22 mouse cellular contexts compared by ENCODE assay signal in genomic region chr3:41560489-41560888, GRCm38 (mm10). TPM values are rescaled to one million over a fixed set of nuclear protein-coding genes. Genes with fewer than 3 reads are reported as not detected.
DNase-seq lines count a peak whose midpoint lies in the region; ATAC-seq and TF ChIP-seq lines count a peak whose summit lies in the region.
"Had no signal": no experiment of that assay in that cellular context is flagged by ENCODE, and none has a peak within 500 bp of the region (broad histone marks: within the 10 kb centered on the region; RNA-seq: fewer than 3 reads in every experiment).

No protein-coding gene starts in this region.

- peak overlapping the region; percentile 36; the same call in 1 of the 2 replicates for H3K27ac ChIP-seq in ES-Bruce4 (ENCODE audit: insufficient read depth, low read length)
- H3K27ac ChIP-seq: embryonic facial prominence, embryonic 10.5 days; embryonic facial prominence, embryonic 12.5 days; forebrain, embryonic 13.5 days; forebrain, embryonic 15.5 days had no signal

- no peak for TF ChIP-seq POLR2A in ES-Bruce4 (IDR thresholded peaks at IDR 0.05; ENCODE audit: insufficient read depth, low read length)

- peak overlapping the region; percentile 58 for H3K9ac ChIP-seq in ES-Bruce4 (ENCODE audit: low read depth, poor library complexity, severe bottlenecking)
- H3K9ac ChIP-seq: embryonic facial prominence, embryonic 12.5 days; forebrain, embryonic 13.5 days; forebrain, embryonic 15.5 days; forebrain, postnatal 0 days had no signal

- TF ChIP-seq EP300 in ES-Bruce4 (IDR thresholded peaks at IDR 0.05; ENCODE audit: insufficient read depth, low read depth, low read length), result no peak

- H3K4me3 ChIP-seq in E14TG2a.4 (replicated peaks; ENCODE audit: low read length) (peak overlapping the region; percentile 94), ES-Bruce4 (ENCODE audit: low read depth, low read length) (peak overlapping the region; percentile 53), G1E (ENCODE audit: low read depth, low read length) (peak overlapping the region; percentile 31; the same call in 1 of the 2 replicates)
- H3K4me3 ChIP-seq: embryonic facial prominence, embryonic 10.5 days; embryonic facial prominence, embryonic 12.5 days; forebrain, embryonic 13.5 days; forebrain, embryonic 15.5 days had no signal

- no peaks in the 10 kb centered on the region for H3K27me3 ChIP-seq in E14TG2a.4 (ENCODE audit: insufficient read depth, low read length)
- H3K27me3 ChIP-seq in ES-Bruce4 (ENCODE audit: control insufficient read depth, insufficient read depth, low read length, poor library complexity, severe bottlenecking), result no peaks in the 10 kb centered on the region
- H3K27me3 ChIP-seq in G1E (ENCODE audit: insufficient read depth, low read length), result no peaks in the 10 kb centered on the region
- H3K27me3 ChIP-seq: embryonic facial prominence, embryonic 12.5 days; forebrain, embryonic 13.5 days; forebrain, embryonic 15.5 days; Patski had no signal

- peaks cover 62% of the 10 kb centered on the region for H3K36me3 ChIP-seq in E14TG2a.4 (ENCODE audit: insufficient read depth, low read length)
- peaks cover 61% of the 10 kb centered on the region for H3K36me3 ChIP-seq in ES-Bruce4 (ENCODE audit: control insufficient read depth, insufficient read depth, low read length, poor library complexity, severe bottlenecking)
- H3K36me3 ChIP-seq in G1E (replicated peaks), result peaks cover 33% of the 10 kb centered on the region
- H3K36me3 ChIP-seq: embryonic facial prominence, embryonic 10.5 days; embryonic facial prominence, embryonic 12.5 days; forebrain, embryonic 15.5 days had no signal

- TF ChIP-seq CTCF in E14TG2a.4 (conservative IDR thresholded peaks at IDR 0.05; ENCODE audit: low read length), result no peak
- TF ChIP-seq CTCF in ES-Bruce4 (IDR thresholded peaks at IDR 0.05; ENCODE audit: low read depth, low read length), result no peak
- no peak for TF ChIP-seq CTCF in G1E (IDR thresholded peaks at IDR 0.05; ENCODE audit: low read depth, low read length)

- peaks cover 49% of the 10 kb centered on the region for H3K4me1 ChIP-seq in E14TG2a.4 (replicated peaks; ENCODE audit: low read depth, low read length)
- H3K4me1 ChIP-seq in ES-Bruce4 (ENCODE audit: control insufficient read depth, insufficient read depth, low read length), result no peaks in the 10 kb centered on the region
- peaks cover 24% of the 10 kb centered on the region for H3K4me1 ChIP-seq in G1E (ENCODE audit: insufficient read depth, low read depth, low read length)
- H3K4me1 ChIP-seq: embryonic facial prominence, embryonic 12.5 days had no signal

- H3K9me3 ChIP-seq in E14TG2a.4 (ENCODE audit: low read length), result no peaks in the 10 kb centered on the region
- no peaks in the 10 kb centered on the region for H3K9me3 ChIP-seq in ES-Bruce4 (replicated peaks; ENCODE audit: control insufficient read depth, insufficient read depth, low read length, poor library complexity, severe bottlenecking)
- H3K9me3 ChIP-seq in G1E (replicated peaks), result no peaks in the 10 kb centered on the region
- H3K9me3 ChIP-seq: embryonic facial prominence, embryonic 12.5 days; forebrain, embryonic 15.5 days had no signal

- DNase-seq in G1E (ENCODE audit: low spot score), result no peak
- no peak for DNase-seq in embryo, embryonic 10.5 days (ENCODE audit: low spot score)
- no peak for DNase-seq in lung, postnatal 36 days
- no peak for DNase-seq in adrenal gland, adult (ENCODE audit: inconsistent age in 2 of 2, low spot score in 1 of 2)
- DNase-seq: adrenal gland, adult 2 months; adrenal gland, postnatal 10 days; adrenal gland, postnatal 25 days; cerebellum, adult 11 months; cerebellum, adult 18-20 months; cerebellum, adult 8-10 months; cerebellum, adult 9-11 months; cerebellum, postnatal 14 days; cerebellum, postnatal 36 days; forebrain, postnatal 0 days had no signal

- no peak for ATAC-seq in G1E (ENCODE audit: extremely low read depth, insufficient number of reproducible peaks, low FRiP score, poor library complexity, severe bottlenecking)
- ATAC-seq: activated CD4-positive, CD25-positive, alpha-beta regulatory T cell, adult 4 months; forebrain, embryonic 13.5 days; forebrain, embryonic 15.5 days; forebrain, postnatal 0 days; Patski had no signal

RNA-seq across cellular contexts. Expression of gene Jade1, which starts 5.0 kb away (rescaled TPM):
- 179 and 201 TPM in 2 replicates for polyA plus RNA-seq in ES-Bruce4 (2011; ENCODE audit: insufficient read depth, insufficient read length, low read depth, missing spikeins)
- total RNA-seq in G1E (2014; fragmentation: Nextera tagmentation), result 129 and 146 TPM in 2 replicates
- 138 and 159 TPM in 2 replicates for total RNA-seq in G1E (2017)
- 48.2 and 63.7 TPM in 2 replicates for polyA plus RNA-seq in G1E (2012)

Comparison
In these comparisons a context has a peak if more than half of its experiments do, and no peak if none do; other contexts are left out.
1. H3K4me3 ChIP-seq: peak in every context shown above with its lines; median percentile 94 in E14TG2a.4; 53 in ES-Bruce4; 31 in G1E.